ENCODE assay signal across 20 mouse cellular contexts in the genomic region with DNA sequence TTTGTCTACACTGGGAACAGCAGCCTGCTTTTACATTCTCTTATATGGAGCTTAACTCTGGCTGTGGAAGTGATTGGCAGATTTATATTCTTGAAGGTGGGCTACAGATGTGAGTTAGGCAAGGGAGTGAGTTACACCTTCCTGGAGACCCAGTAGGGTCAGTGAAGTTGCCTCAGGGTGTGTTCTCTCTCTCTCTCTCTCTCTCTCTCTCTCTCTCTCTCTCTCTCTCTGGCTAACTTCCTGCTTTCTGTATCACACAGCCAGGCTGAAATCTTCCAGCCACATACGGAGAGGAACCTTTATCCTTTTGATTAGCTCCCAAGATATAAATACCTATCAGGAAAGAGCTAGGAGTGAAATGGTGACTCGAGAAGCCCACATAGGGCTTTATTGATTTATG. TPM values are rescaled to one million over a fixed set of nuclear protein-coding genes. Genes with fewer than 3 reads are reported as not detected.
DNase-seq lines count a peak whose midpoint lies in the region; ATAC-seq and TF ChIP-seq lines count a peak whose summit lies in the region.
"Had no signal": no experiment of that assay in that cellular context is flagged by ENCODE, and none has a peak within 500 bp of the region (broad histone marks: within the 10 kb centered on the region; RNA-seq: fewer than 3 reads in every experiment).

No protein-coding gene starts in this region.

- WGBS in embryonic facial prominence, embryonic 13.5 days = 25% methylated on average over 2 of the region's 2 CpGs
- WGBS in embryonic facial prominence, embryonic 10.5 days = 44% methylated on average over 2 of the region's 2 CpGs
- WGBS in kidney, embryonic 14.5 days = 8% methylated on average over 2 of the region's 2 CpGs
- 15% methylated on average over 2 of the region's 2 CpGs for WGBS in intestine, embryonic 14.5 days
- WGBS in small intestine, adult 2 months = 10% methylated on average over 2 of the region's 2 CpGs

- H3K4me3 ChIP-seq in embryonic facial prominence, embryonic 13.5 days = no peak overlapping the region
- no peak overlapping the region for H3K4me3 ChIP-seq in embryonic facial prominence, embryonic 10.5 days
- no peak overlapping the region for H3K4me3 ChIP-seq in kidney, embryonic 14.5 days (ENCODE audit: low read length)
- no peak overlapping the region for H3K4me3 ChIP-seq in intestine, embryonic 14.5 days (ENCODE audit: low read depth, low read length)
- H3K4me3 ChIP-seq in small intestine, adult 2 months (ENCODE audit: low read depth, low read length) = no peak overlapping the region
- H3K4me3 ChIP-seq: stomach, embryonic 15.5 days had no signal

- DNase-seq in embryonic facial prominence, embryonic 10.5 days (ENCODE audit: low spot score) = no peak
- DNase-seq in kidney, adult 8-10 months = no peak
- DNase-seq in intestine, embryonic 14.5 days (ENCODE audit: low spot score) = no peak
- DNase-seq in MN1 (ENCODE audit: low spot score) = no peak
- DNase-seq in cerebellum, postnatal 10 days = no peak
- DNase-seq: adrenal gland, adult 8-10 months; cerebellum, postnatal 25 days; kidney, adult 9 months; layer of hippocampus, postnatal 36 days; midbrain, embryonic 14.5 days; right cerebral cortex, adult 18-20 months; spleen, adult 18-20 months; thymus, postnatal 14 days had no signal

- H3K27me3 ChIP-seq in embryonic facial prominence, embryonic 13.5 days = no peaks in the 10 kb centered on the region
- H3K27me3 ChIP-seq in embryonic facial prominence, embryonic 10.5 days (replicated peaks; ENCODE audit: low read depth, poor library complexity, severe bottlenecking) = no peaks in the 10 kb centered on the region
- no peaks in the 10 kb centered on the region for H3K27me3 ChIP-seq in kidney, embryonic 14.5 days (ENCODE audit: control insufficient read depth, insufficient read depth, low read length)
- H3K27me3 ChIP-seq in intestine, embryonic 14.5 days (replicated peaks; ENCODE audit: control insufficient read depth, insufficient read depth, low read length) = no peaks in the 10 kb centered on the region
- no peaks in the 10 kb centered on the region for H3K27me3 ChIP-seq in small intestine, adult 2 months (ENCODE audit: control insufficient read depth, insufficient read depth, low read length)
- H3K27me3 ChIP-seq: stomach, embryonic 15.5 days had no signal

- peaks cover 76% of the 10 kb centered on the region for H3K4me1 ChIP-seq in embryonic facial prominence, embryonic 13.5 days
- peaks cover 48% of the 10 kb centered on the region for H3K4me1 ChIP-seq in embryonic facial prominence, embryonic 10.5 days
- peaks cover 22% of the 10 kb centered on the region for H3K4me1 ChIP-seq in kidney, embryonic 14.5 days (ENCODE audit: control insufficient read depth, insufficient read depth, low read length)
- peaks cover 31% of the 10 kb centered on the region for H3K4me1 ChIP-seq in intestine, embryonic 14.5 days (replicated peaks; ENCODE audit: control insufficient read depth, insufficient read depth, low read length)
- H3K4me1 ChIP-seq in small intestine, adult 2 months (ENCODE audit: control insufficient read depth, insufficient read depth, insufficient read length, low read length) = peaks cover 13% of the 10 kb centered on the region

- H3K27ac ChIP-seq in embryonic facial prominence, embryonic 13.5 days = peak overlapping the region; percentile 72; the same call in 1 of the 2 replicates
- no peak overlapping the region for H3K27ac ChIP-seq in embryonic facial prominence, embryonic 10.5 days (replicated peaks)
- H3K27ac ChIP-seq in kidney, embryonic 14.5 days (ENCODE audit: low read depth, low read length) = no peak overlapping the region
- peak overlapping the region; percentile 30; the same call in 1 of the 2 replicates for H3K27ac ChIP-seq in intestine, embryonic 14.5 days (ENCODE audit: low read depth)
- H3K27ac ChIP-seq in small intestine, adult 2 months (ENCODE audit: insufficient read depth, low read depth, low read length) = peak overlapping the region; percentile 71; the same call in 1 of the 2 replicates
- H3K27ac ChIP-seq: hindbrain, embryonic 14.5 days; liver, embryonic 14.5 days had no signal

- no peak for TF ChIP-seq CTCF in small intestine, adult 2 months (IDR thresholded peaks at IDR 0.05; ENCODE audit: extremely low read depth, insufficient read length, insufficient replicate concordance, low read depth, low read length)

- no peak for TF ChIP-seq POLR2A in small intestine, adult 2 months (IDR thresholded peaks at IDR 0.05; ENCODE audit: low read depth, low read length)

- ATAC-seq in embryonic facial prominence, embryonic 13.5 days (ENCODE audit: insufficient number of reproducible peaks, insufficient read depth, low FRiP score, low TSS enrichment, low read depth) = no peak
- ATAC-seq in kidney, embryonic 14.5 days (ENCODE audit: low FRiP score, low TSS enrichment) = 0 out of 2 replicates have a peak, but pooled peaks have one; percentile 19
- ATAC-seq in intestine, embryonic 14.5 days (replicated peaks; ENCODE audit: low FRiP score, low TSS enrichment, low read depth) = no peak
- ATAC-seq: lung, postnatal 0 days had no signal

- no peaks in the 10 kb centered on the region for H3K9me3 ChIP-seq in embryonic facial prominence, embryonic 13.5 days
- no peaks in the 10 kb centered on the region for H3K9me3 ChIP-seq in embryonic facial prominence, embryonic 10.5 days
- H3K9me3 ChIP-seq in kidney, embryonic 14.5 days (ENCODE audit: control insufficient read depth, low read length) = no peaks in the 10 kb centered on the region
- H3K9me3 ChIP-seq in intestine, embryonic 14.5 days (ENCODE audit: control insufficient read depth, low read length) = no peaks in the 10 kb centered on the region
- H3K9me3 ChIP-seq: stomach, embryonic 15.5 days had no signal

- peaks cover 7% of the 10 kb centered on the region for H3K36me3 ChIP-seq in embryonic facial prominence, embryonic 13.5 days
- peaks cover 34% of the 10 kb centered on the region for H3K36me3 ChIP-seq in embryonic facial prominence, embryonic 10.5 days (replicated peaks)
- no peaks in the 10 kb centered on the region for H3K36me3 ChIP-seq in kidney, embryonic 14.5 days (ENCODE audit: control insufficient read depth, insufficient read depth, low read length)
- 0 out of 2 replicates have a peak, but pooled peaks cover 10% of the 10 kb centered on the region for H3K36me3 ChIP-seq in intestine, embryonic 14.5 days (ENCODE audit: control insufficient read depth, insufficient read depth, low read length)
- H3K36me3 ChIP-seq in small intestine, adult 2 months (ENCODE audit: control insufficient read depth, insufficient read depth, low read length) = peaks cover 11% of the 10 kb centered on the region
- H3K36me3 ChIP-seq: stomach, embryonic 15.5 days had no signal

- no peak overlapping the region for H3K9ac ChIP-seq in embryonic facial prominence, embryonic 13.5 days
- no peak overlapping the region for H3K9ac ChIP-seq in kidney, embryonic 14.5 days (ENCODE audit: low read depth, low read length)
- H3K9ac ChIP-seq in intestine, embryonic 14.5 days (ENCODE audit: low read length) = no peak overlapping the region
- H3K9ac ChIP-seq: hindbrain, embryonic 14.5 days; liver, embryonic 14.5 days; stomach, embryonic 15.5 days had no signal

- no peak overlapping the region for H3K4me2 ChIP-seq in embryonic facial prominence, embryonic 13.5 days
- no peak overlapping the region for H3K4me2 ChIP-seq in kidney, embryonic 14.5 days (replicated peaks; ENCODE audit: low read depth, low read length)
- no peak overlapping the region for H3K4me2 ChIP-seq in intestine, embryonic 14.5 days (ENCODE audit: low read length)
- H3K4me2 ChIP-seq: hindbrain, embryonic 14.5 days; stomach, embryonic 15.5 days had no signal

RNA-seq across cellular contexts. Expression of a gene that starts 26.0 kb away (rescaled TPM):
- 142 and 157 TPM in 2 replicates for polyA plus RNA-seq in embryonic facial prominence, embryonic 13.5 days (2015; fragmentation: Nextera tagmentation; extraction: Ambion mirVana)
- 94.5 and 111 TPM in 2 replicates for polyA plus RNA-seq in embryonic facial prominence, embryonic 10.5 days (2016; fragmentation: Nextera tagmentation; extraction: Ambion mirVana)
- polyA plus RNA-seq in kidney, embryonic 14.5 days (2014; fragmentation: Nextera tagmentation; extraction: Ambion mirVana) = 65.8 and 80.8 TPM in 2 replicates
- 97.2 and 99.2 TPM in 2 replicates for polyA plus RNA-seq in intestine, embryonic 14.5 days (2014; fragmentation: Nextera tagmentation; extraction: Ambion mirVana)
- polyA plus RNA-seq in small intestine, adult 2 months (2012; rRNA removed) = 19.4 and 45.3 TPM in 2 replicates

Comparison
In these comparisons a context has a peak if more than half of its experiments do, and no peak if none do; other contexts are left out.
1. H3K27ac ChIP-seq: peak in embryonic facial prominence, embryonic 13.5 days (single experiment), intestine, embryonic 14.5 days (single experiment) and small intestine, adult 2 months (single experiment); none in embryonic facial prominence, embryonic 10.5 days (single experiment) and kidney, embryonic 14.5 days (single experiment).